Mouse (Mus musculus) erythroblast, embryonic 14.5 days (primary cell): ENCODE measurements around the gene Wnk1.

Experiments
- GATA1 ChIP-seq: IDR thresholded peaks from 2 replicates; pipeline ENCODE4 v1.6.1; 2012; ENCODE audit warnings: low read length, inconsistent platforms, mixed read lengths
- TAL1 ChIP-seq: IDR thresholded peaks from 3 replicates; pipeline ENCODE4 v1.6.1; 2012; ENCODE audit warnings: low read length, inconsistent platforms, mixed read lengths

- TF ChIP-seq GATA1 = no peak
- no peak for TF ChIP-seq TAL1
These were observed 145.8 kb downstream of the Wnk1 start for GRCm38 (mm10) chr6:119892711-119893110.
